Mouse (Mus musculus): ENCODE results near the gene Acap1. TPM values are rescaled to one million over a fixed set of nuclear protein-coding genes. Genes with fewer than 3 reads are reported as not detected.

Acap1 gene
- polyA plus RNA-seq, 1 experiment: 107 TPM

DNA sequence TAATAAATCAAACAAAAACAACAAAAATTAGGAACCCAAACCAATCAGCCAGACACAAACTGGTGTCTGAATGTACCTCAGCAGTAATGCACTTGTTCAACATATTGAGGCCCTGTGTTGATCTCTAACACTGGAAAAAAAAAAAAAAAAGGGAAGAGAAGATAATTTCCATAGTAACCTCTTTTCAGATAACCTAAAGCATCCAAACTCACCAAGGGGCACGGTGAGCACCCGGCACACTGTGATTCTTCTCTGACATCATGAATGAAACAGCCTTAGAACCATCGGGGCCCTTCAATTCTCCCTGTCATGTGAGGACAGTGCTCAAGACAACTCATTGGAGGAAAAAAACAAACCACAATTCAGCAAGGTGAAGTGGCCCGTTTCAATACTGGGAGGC, 34.4 kb upstream of the Acap1 start:
- TF ChIP-seq GATA1 (IDR thresholded peaks at IDR 0.05; ENCODE audit: low read length): no peak

GRCm38 (mm10) chr11:69927501-69927900, 32.2 kb upstream of the Acap1 start:
- no peak for TF ChIP-seq GATA1 (IDR thresholded peaks at IDR 0.05; ENCODE audit: low read length)

GRCm38 (mm10) chr11:69922796-69923195, 27.5 kb upstream of the Acap1 start:
- no peak for TF ChIP-seq GATA1 (IDR thresholded peaks at IDR 0.05; ENCODE audit: low read length)

DNA sequence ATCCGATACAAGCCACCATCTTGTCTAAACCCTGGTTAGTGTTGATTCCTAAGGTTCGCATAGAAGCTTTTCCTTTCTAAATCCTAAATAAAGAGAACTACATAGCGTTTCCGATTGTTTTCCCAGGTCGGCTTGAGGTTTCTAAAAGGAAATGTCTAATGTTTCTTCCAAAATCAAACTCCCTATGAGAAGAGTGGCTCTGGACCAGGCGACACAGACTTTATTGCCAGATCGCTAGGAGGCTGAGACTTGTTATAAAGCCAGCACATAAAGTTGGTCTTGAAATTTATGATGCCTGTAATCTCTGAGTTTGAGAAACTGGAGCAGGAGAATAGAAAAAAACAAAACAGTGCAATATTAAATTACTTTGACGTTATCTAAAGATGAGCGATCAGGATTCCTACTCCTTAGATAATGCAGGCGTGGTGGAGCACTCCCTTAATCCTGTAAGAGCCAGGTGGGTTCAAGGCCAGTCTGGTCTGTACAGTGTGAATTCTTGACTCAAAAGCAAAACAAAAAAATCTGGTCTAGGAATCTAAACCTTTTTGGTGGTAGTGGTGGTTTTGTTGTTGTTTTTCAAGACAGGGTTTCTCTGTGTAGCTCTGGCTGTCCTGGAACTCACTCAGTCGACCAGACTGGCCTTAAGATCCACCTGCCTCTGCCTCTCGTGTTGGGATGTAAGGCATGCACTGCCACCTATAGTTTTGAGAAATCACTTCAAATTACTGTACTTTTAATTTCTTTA, 26.8 kb upstream of the Acap1 start:
- no peak for TF ChIP-seq GATA1 (IDR thresholded peaks at IDR 0.05; ENCODE audit: low read length)

- no peak for TF ChIP-seq GATA1 (IDR thresholded peaks at IDR 0.05; ENCODE audit: low read length)
Measured at GRCm38 (mm10) chr11:69921114-69922011, 26.0 kb upstream of the Acap1 start, which contains the start of gene Eif5a. TSS of gene Eif5a (minus strand) at chr11:69921958.

DNA sequence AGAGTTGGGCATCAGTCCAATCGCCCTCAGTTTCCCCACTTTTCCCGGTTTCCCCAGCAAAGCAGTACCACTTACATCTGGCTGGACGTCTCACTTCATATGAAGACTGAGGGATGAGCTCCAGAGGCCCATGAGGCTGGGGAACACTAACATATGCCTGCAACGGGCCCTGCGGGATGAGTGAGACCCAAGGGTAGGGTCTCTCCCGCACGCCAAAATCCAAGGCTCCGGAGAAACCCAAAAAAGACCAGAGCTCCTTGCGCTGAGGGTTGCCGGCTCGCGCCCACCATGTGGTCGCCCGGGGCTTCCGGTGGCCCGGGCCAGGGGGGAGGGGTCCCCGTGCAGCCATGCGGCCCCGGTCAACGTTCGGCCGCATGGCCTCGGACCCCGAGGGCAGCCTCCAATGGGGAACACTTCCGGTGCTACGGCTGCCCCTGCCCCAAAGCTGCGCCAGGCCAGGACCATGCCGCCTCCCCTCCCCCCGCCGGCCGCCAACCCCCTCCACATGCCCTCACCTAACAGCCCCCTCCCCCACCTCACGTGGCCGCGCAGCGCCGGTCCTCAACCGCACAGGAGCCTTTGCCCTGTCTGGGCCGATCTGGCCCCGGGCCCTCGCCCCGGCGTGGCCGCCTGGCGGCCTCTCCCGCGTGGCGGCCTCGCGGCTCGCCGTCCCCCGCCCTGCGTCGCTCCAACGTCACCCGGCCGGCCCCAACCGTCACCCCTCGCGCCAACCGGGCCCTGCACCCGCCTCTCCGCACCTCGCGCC, 25.1 kb upstream of the Acap1 start:
- TF ChIP-seq GATA1 (IDR thresholded peaks at IDR 0.05; ENCODE audit: low read length): no peak

DNA sequence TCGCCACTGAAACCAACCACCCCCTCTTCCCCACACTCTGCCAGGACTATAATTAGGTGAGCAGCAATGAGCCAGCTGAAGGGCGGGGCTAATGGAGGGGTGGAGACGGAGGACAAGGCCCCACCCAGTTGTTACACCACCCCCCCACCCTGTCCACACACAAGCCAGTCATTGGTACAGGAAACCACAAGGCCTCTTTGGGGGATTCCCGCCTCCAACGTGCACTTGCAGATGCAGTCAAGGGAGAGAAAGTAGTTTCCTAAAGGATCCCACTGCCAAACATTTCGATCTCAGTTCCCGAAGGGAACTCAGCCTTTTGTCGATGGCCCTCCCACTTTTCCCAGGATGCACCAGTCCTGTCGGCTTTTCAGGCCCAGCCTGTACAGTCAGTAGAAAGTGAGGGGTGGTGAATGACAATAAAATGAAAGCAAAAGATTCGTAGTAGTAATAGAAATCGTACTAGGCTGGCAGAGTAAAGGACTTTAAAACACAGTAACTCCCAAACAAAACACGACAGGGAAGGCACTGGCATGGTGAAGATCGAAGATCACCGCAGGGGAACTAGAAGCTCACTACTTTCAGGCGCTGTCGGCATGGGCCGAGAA, 24.4 kb upstream of the Acap1 start:
- no peak for TF ChIP-seq GATA1 (IDR thresholded peaks at IDR 0.05; ENCODE audit: low read length)

- no peak for TF ChIP-seq GATA1 (IDR thresholded peaks at IDR 0.05; ENCODE audit: low read length)
Measured at GRCm38 (mm10) chr11:69919053-69919452, 23.7 kb upstream of the Acap1 start.

DNA sequence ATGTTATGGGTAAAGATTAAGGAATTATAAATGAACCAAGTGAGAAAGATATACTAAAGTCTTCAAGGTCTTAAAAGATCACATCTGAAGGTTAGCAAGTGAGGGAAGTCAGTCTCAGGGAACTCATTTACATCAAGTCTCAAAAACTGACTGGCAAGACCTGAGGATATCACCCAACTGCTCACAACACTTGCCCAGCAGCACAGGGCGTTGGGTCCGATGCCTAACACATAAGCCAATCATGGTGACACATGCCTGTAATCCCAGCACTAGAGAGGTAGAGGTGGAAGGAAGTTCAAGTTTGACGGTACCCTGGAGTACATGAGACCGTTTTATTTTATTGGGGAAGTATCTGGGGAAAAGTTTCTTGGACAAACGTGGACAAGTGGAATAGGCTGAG, 22.8 kb upstream of the Acap1 start:
- no peak for TF ChIP-seq GATA1 (IDR thresholded peaks at IDR 0.05; ENCODE audit: low read length)

GRCm38 (mm10) chr11:69917379-69917948, 22.1 kb upstream of the Acap1 start:
- no peak for TF ChIP-seq GATA1 (IDR thresholded peaks at IDR 0.05; ENCODE audit: low read length)

DNA sequence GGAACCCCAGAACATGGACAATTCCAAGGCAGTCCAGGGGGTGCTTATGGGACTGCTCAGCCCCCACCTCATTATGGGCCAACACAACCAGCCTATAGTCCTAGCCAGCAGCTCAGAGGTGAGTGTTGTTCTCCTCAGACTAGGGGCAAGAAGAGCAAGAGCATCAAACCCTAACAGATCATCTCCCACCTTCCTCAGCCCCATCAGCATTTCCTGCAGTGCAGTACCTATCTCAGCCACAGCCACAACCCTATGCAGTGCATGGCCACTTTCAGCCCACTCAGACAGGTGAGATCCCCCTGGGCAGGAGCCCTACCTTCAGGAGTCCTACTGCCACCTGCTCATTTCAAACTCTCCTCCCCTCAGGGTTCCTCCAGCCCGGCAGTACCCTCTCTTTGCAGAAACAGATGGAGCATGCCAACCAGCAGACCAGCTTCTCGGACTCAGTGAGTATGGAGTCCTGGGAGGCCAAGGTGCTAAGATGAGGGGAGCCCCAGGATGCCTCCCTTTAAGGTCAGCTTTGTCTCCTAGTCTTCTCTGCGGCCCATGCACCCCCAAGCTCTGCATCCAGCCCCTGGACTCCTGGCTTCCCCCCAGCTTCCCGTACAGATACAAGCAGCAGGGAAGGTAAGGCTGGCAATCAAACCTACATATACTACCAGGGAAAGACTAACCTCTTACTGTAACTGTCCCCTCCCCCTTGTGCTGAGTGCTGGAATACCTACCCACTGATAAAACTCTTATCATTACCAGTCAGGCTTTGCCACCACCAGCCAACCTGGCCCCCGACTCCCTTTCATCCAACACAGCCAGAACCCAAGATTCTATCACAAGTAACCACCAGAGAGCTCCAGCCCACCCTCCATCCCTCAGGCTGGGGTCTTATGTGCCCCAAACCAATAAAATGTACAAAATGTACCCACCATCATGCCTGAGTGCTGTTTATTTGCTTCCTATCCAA, 20.6 kb upstream of the Acap1 start:
- TF ChIP-seq GATA1 (IDR thresholded peaks at IDR 0.05; ENCODE audit: low read length): peak; percentile 80

DNA sequence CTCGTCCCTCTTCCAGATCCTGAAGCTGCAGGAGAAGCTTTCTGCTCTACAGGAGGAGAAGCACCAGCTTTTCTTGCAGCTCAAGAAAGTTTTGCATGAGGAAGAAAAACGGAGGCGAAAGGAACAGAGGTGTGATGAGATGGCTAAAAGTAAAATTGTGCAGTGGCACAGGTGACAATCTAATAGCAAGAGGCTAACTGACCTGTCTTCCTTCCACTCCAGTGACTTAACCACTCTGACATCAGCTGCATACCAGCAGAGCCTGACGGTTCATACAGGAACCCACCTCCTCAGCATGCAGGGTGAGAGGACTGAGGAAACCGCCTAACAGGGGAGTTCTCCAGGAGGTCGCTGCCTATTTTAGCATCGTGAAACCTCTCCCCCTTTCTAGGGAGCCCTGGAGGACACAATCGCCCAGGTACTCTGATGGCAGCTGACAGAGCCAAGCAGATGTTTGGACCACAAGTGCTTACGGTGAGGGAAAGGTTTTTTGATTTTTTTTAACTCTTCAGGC, 19.6 kb upstream of the Acap1 start:
- no peak for TF ChIP-seq GATA1 (IDR thresholded peaks at IDR 0.05; ENCODE audit: low read length)

DNA sequence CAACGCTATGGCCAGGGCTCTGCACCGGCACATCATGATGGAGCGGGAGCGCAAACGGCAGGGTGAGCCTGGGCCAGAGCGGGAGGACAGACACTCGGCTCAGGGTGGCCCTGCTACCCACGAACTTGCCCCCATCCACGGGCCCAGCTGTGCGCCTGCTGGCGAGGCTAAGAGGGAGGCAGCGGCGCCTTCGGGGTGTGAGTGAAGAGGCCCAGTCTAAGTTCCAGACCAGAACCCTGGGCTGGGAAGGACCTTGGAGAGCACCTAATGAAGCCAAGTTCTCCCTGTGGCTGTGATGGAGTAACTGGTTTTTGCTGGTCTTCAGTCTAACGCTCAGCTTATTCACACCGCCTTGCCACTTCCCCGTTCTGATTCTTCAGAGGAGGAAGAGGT, 19.0 kb upstream of the Acap1 start:
- TF ChIP-seq GATA1 (IDR thresholded peaks at IDR 0.05; ENCODE audit: low read length): no peak

Measured in G1E-ER4 (cell line).